Mouse (Mus musculus): ENCODE data around the gene Prkar1a. TPM values are rescaled to one million over a fixed set of nuclear protein-coding genes. Genes with fewer than 3 reads are reported as not detected.

The Prkar1a gene
- total and polyA plus RNA-seq, 2 experiments from 2014 or later = 163 to 530 TPM

DNA sequence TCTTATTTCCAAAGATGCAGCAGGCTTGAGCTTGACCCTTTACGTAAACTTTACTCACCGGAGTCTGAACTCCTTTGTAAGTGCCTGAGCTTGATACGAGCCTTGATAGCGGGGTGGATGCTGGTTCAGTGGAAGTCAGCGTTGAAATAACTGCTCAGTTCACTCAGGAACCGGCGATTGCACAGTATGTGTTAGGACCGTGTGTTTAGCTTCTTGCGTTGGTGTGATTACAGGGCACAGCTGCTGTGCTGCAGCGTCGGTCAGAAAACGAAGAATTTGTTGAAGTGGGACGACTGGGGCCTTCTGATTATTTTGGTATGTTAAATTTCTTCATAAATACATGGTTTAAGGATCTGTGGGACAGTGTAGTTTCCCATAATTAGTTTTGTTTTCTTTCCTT is 17.2 kb downstream of the Prkar1a start:
- H3K4me1 ChIP-seq (ENCODE audit: control insufficient read depth, insufficient read depth) = no peaks in the 10 kb centered on the region
- DNase-seq (ENCODE audit: low spot score) = no peak
- H3K27ac ChIP-seq (ENCODE audit: low read depth) = no peak overlapping the region
- H3K4me2 ChIP-seq (ENCODE audit: low read depth, low read length) = no peak overlapping the region
- no peaks in the 10 kb centered on the region for H3K9me3 ChIP-seq (replicated peaks; ENCODE audit: control insufficient read depth, low read length)
- H3K27me3 ChIP-seq (ENCODE audit: control insufficient read depth, insufficient read depth, low read length) = no peaks in the 10 kb centered on the region
- H3K9ac ChIP-seq (replicated peaks; ENCODE audit: low read depth, low read length) = no peak overlapping the region
- no peak for ATAC-seq (ENCODE audit: insufficient read depth, low read depth)
- TF ChIP-seq CTCF (IDR thresholded peaks at IDR 0.05; ENCODE audit: low read depth) (no peak), EP300 (IDR thresholded peaks at IDR 0.05; ENCODE audit: low read depth) (no peak)
- no peak overlapping the region for H3K4me3 ChIP-seq (ENCODE audit: low read depth, low read length)
- WGBS = 86% methylated on average over 13 of the region's 13 CpGs
- H3K36me3 ChIP-seq (replicated peaks; ENCODE audit: control insufficient read depth, insufficient read depth, low read length) = peaks cover 87% of the 10 kb centered on the region

DNA sequence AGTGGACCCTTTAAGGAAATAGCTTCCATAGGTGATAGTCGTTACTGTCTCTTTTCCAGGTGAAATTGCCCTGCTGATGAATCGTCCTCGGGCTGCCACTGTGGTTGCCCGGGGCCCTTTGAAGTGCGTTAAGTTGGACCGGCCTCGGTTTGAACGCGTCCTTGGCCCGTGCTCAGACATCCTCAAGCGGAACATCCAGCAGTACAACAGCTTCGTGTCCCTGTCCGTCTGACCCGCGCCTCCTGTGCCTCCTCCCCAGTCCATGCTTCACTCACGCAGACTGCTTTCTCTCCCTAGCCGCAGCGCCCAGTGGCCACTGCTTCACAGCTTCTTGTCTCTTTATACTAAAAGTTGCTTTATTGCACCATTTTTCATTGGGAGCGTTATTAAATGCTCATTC is 18.2 kb downstream of the Prkar1a start:
- DNase-seq (ENCODE audit: low spot score) (no peak), ATAC-seq (ENCODE audit: insufficient read depth, low read depth) (no peak)
- Histone ChIP-seq H3K27ac (ENCODE audit: low read depth) (no peak overlapping the region), H3K4me3 (ENCODE audit: low read depth, low read length) (no peak overlapping the region), H3K4me1 (ENCODE audit: control insufficient read depth, insufficient read depth) (peaks cover 2% of the 10 kb centered on the region; the same call in 1 of the 2 replicates), H3K9me3 (replicated peaks; ENCODE audit: control insufficient read depth, low read length) (no peaks in the 10 kb centered on the region), H3K4me2 (ENCODE audit: low read depth, low read length) (no peak overlapping the region), H3K36me3 (replicated peaks; ENCODE audit: control insufficient read depth, insufficient read depth, low read length) (peaks cover 87% of the 10 kb centered on the region), H3K27me3 (ENCODE audit: control insufficient read depth, insufficient read depth, low read length) (no peaks in the 10 kb centered on the region), H3K9ac (replicated peaks; ENCODE audit: low read depth, low read length) (no peak overlapping the region)
- no peak for TF ChIP-seq EP300 (IDR thresholded peaks at IDR 0.05; ENCODE audit: low read depth)
- TF ChIP-seq CTCF (IDR thresholded peaks at IDR 0.05; ENCODE audit: low read depth) = no peak
- 84% methylated on average over 19 of the region's 19 CpGs for WGBS

DNA sequence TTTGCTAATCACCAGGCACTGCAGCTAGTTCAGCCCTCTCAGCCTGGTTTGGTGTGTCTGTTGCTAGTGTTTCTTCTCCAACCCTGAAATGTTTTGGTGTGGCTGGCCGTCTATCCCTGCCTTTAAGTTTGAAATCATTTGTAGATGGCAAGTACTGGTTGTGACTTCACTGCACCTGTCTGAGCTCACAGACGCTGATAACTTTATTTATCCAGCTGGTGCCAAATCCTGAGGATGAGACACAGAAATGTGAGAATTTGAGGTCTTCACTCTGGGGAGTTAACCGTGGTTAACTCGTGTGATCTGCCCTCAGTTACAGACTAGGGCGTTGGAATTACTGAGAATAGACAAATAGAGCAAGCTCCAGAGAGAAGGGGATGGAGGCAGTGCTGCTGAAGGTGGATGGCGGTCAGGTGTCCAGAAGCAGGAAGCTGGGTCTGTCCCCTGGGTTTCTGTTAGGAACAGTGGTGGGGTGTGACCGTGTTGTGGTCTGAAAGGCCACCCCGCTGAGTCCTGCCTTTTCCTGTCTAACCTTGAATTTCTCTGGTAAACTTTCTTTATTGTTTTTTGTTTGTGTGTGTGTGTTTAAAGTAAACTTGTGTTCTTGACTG is 19.0 kb downstream of the Prkar1a start:
- TF ChIP-seq EP300 (IDR thresholded peaks at IDR 0.05; ENCODE audit: low read depth) (no peak), CTCF (IDR thresholded peaks at IDR 0.05; ENCODE audit: low read depth) (no peak)
- H3K4me1 ChIP-seq (ENCODE audit: control insufficient read depth, insufficient read depth) = peaks cover 10% of the 10 kb centered on the region
- H3K9ac ChIP-seq (replicated peaks; ENCODE audit: low read depth, low read length) = no peak overlapping the region
- H3K4me2 ChIP-seq (ENCODE audit: low read depth, low read length) = no peak overlapping the region
- peaks cover 80% of the 10 kb centered on the region for H3K36me3 ChIP-seq (replicated peaks; ENCODE audit: control insufficient read depth, insufficient read depth, low read length)
- H3K27me3 ChIP-seq (ENCODE audit: control insufficient read depth, insufficient read depth, low read length) = no peaks in the 10 kb centered on the region
- no peak overlapping the region for H3K4me3 ChIP-seq (ENCODE audit: low read depth, low read length)
- WGBS = 66% methylated on average over 8 of the region's 8 CpGs
- no peaks in the 10 kb centered on the region for H3K9me3 ChIP-seq (replicated peaks; ENCODE audit: control insufficient read depth, low read length)
- DNase-seq (ENCODE audit: low spot score) (no peak), ATAC-seq (ENCODE audit: insufficient read depth, low read depth) (no peak)
- H3K27ac ChIP-seq (ENCODE audit: low read depth) = no peak overlapping the region

DNA sequence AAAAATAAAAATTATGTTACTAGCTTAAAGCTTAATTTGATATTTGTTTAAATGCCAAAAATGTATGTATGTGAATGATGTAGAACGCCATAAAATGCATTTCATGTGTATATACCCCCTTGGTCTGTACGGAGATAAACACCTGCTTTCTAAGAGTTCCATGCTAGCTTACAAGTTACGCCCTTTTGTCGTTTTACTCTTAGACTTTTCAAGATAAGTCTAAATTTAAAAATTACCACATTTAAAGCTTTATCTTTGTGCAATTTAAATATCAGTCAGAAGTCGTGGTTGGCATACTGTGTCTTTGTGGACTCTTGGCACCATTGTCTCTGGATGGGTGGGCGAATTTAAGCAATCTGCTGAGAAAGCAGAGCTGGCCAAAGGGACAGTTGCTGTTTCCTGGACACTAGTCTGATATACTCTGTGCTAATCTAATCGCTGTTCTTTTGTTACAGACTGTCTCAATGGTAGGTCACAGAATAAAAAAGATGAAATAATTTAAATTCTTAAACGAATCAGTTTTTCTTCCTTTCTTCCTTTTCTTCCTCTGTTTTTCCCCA is 20.0 kb downstream of the Prkar1a start:
- ATAC-seq (ENCODE audit: insufficient read depth, low read depth) = no peak
- Histone ChIP-seq H3K9ac (replicated peaks; ENCODE audit: low read depth, low read length) (no peak overlapping the region), H3K4me2 (ENCODE audit: low read depth, low read length) (no peak overlapping the region), H3K9me3 (replicated peaks; ENCODE audit: control insufficient read depth, low read length) (no peaks in the 10 kb centered on the region), H3K4me3 (ENCODE audit: low read depth, low read length) (no peak overlapping the region), H3K36me3 (replicated peaks; ENCODE audit: control insufficient read depth, insufficient read depth, low read length) (peaks cover 70% of the 10 kb centered on the region), H3K27me3 (ENCODE audit: control insufficient read depth, insufficient read depth, low read length) (no peaks in the 10 kb centered on the region), H3K4me1 (ENCODE audit: control insufficient read depth, insufficient read depth) (peaks cover 10% of the 10 kb centered on the region), H3K27ac (ENCODE audit: low read depth) (no peak overlapping the region)
- 72% methylated on average over 8 of the region's 8 CpGs for WGBS
- DNase-seq (ENCODE audit: low spot score) = no peak
- TF ChIP-seq CTCF (IDR thresholded peaks at IDR 0.05; ENCODE audit: low read depth) = no peak
- no peak for TF ChIP-seq EP300 (IDR thresholded peaks at IDR 0.05; ENCODE audit: low read depth)

DNA sequence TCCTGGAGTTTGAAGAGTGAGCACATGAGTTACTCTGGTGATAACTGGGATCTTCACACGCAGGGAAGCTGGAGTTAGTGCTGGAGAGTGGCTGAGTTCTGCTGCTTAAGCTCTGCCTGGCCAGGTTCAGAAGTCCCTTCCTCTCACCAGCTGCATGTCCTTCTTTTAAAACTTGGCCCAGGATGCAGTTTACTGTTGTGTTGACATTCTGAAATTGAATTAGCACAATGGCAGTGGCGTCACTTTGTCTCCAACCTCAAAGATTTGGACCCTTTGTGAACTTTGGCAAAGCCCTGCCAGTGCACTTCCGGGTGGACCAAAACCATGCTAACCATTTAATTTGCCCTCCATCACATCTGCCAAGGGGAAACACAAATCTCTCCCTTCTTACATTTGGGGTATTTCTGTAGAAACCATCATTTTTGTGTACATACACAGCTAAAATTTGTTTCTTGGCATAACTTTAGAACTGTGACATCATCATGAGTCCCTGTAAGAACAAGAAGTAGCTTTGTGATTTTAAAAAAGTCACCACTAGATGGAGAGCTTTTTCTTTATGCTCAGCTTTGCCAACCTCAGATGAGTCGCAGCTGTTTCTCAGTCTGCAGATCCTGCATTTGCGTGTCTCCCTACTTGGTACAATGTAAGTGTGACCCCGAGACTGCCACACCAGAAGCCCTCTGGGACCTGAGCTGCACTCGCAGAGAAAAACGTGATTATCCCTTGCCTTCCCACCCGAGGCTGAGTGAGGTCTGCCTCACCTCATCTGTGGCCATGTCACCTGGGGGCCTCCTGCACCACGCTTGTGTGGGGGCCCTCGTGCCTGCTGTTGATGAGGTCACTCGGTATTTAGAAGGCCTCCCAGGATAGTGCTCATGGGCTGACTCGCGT is 21.1 kb downstream of the Prkar1a start:
- ATAC-seq (ENCODE audit: insufficient read depth, low read depth) = peak; percentile 51
- Histone ChIP-seq H3K36me3 (replicated peaks; ENCODE audit: control insufficient read depth, insufficient read depth, low read length) (peaks cover 60% of the 10 kb centered on the region), H3K4me3 (ENCODE audit: low read depth, low read length) (no peak overlapping the region), H3K27ac (ENCODE audit: low read depth) (peak overlapping the region; percentile 54), H3K9me3 (replicated peaks; ENCODE audit: control insufficient read depth, low read length) (no peaks in the 10 kb centered on the region), H3K9ac (replicated peaks; ENCODE audit: low read depth, low read length) (no peak overlapping the region), H3K4me2 (ENCODE audit: low read depth, low read length) (no peak overlapping the region), H3K27me3 (ENCODE audit: control insufficient read depth, insufficient read depth, low read length) (no peaks in the 10 kb centered on the region), H3K4me1 (ENCODE audit: control insufficient read depth, insufficient read depth) (peaks cover 10% of the 10 kb centered on the region)
- TF ChIP-seq EP300 (IDR thresholded peaks at IDR 0.05; ENCODE audit: low read depth) (no peak), CTCF (IDR thresholded peaks at IDR 0.05; ENCODE audit: low read depth) (peak; percentile 59)
- DNase-seq (ENCODE audit: low spot score) = peak; percentile 88
- WGBS = 45% methylated on average over 14 of the region's 14 CpGs
